Mouse (Mus musculus) macrophage (primary cell): ENCODE measurements around the gene Rxfp4. TPM values are rescaled to one million over a fixed set of nuclear protein-coding genes. Genes with fewer than 3 reads are reported as not detected.
A peak's percentile ranks its signal among the peaks of the same experiment; 100 is the strongest.

ENCODE experiments used
- H3K27ac ChIP-seq: fragments of 350-480 bp; formaldehyde crosslinking; 2 replicates; pipeline ENCODE4 v1.9.0; 2021
- H3K36me3 ChIP-seq: fragments of 350-480 bp; formaldehyde crosslinking; 2 replicates; pipeline ENCODE4 v1.9.0; 2021; ENCODE audit errors: inconsistent target
- H3K4me3 ChIP-seq: fragments of 350-480 bp; formaldehyde crosslinking; 2 replicates; pipeline ENCODE4 v1.9.0; 2021; ENCODE audit errors: inconsistent target
- H3K79me2 ChIP-seq: fragments of 350-480 bp; formaldehyde crosslinking; 2 replicates; pipeline ENCODE4 v1.9.0; 2021; ENCODE audit errors: inconsistent target
- WGBS: methylation state at CpG from one replicate; pipeline ENCODE4 v1.1.7; 2026; ENCODE audit warnings: inconsistent platforms; ENCODE audit not compliant: missing documents; 5-methylcytosine and 5-hydroxymethylcytosine counted together
- polyA plus RNA-seq: library from polyadenylated mRNA; stranded (reverse); fragments of 250-400 nt; gene quantifications from 3 replicates; pipeline ENCODE4 v1.2.4, GENCODE M21; 2018; ENCODE audit warnings: inconsistent platforms
- total RNA-seq, 78 experiments: library from RNA; depleted of rRNA; stranded (reverse); fragments of 250-400 nt; gene quantifications; 1 replicate in 9 of 78; 2 replicates in 24 of 78; 3 replicates in 43 of 78; 4 replicates in 2 of 78; pipeline ENCODE4 v1.2.4; 2018; ENCODE audit warnings: inconsistent platforms in 56 of 78

Rxfp4 gene
- total RNA-seq (2018; cell fraction: chromatin; rRNA removed) = not detected
- total RNA-seq (2018; cell fraction: cytosol; rRNA removed) = not detected
- total RNA-seq (2018; cell fraction: nucleus; rRNA removed) = not detected
- polyA plus RNA-seq = not detected in 3 replicates

DNA sequence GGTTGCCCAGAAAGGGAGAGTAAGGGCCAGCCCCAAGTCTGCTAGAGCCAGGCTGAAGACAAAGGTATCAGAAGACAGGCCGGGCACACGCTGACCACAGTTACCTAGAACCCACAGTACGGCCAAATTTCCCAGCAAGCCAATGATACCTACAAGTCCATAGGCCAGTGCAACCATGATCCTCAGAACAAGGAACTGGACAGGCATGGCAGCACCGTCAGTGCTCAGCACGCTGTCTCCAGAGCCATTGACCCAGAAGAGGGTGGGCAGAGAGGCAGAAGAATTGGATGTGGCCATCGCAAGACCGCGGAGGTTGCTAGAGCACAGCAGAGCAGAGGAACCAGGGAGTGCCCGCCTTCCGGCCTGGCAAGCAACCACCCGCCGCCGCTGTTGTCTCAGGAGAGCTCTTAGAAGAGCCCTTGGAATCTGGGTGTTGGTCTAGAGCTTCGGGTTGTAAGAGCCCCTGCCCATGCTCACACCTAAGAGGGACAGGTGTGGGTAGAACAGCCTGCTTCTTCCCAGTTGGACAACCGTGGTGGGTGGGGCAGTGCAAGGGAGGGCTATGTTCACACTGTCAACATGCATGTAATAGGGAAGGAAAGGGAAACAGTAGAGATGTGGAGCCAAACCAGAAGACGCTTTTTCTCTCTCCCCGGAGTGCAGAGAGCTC is at the start of gene Rxfp4:
Rxfp4 (minus strand) TSS at position 297 of the 670 bp plus-strand sequence.
- H3K36me3 ChIP-seq = no peaks in the 10 kb centered on the region
- H3K27ac ChIP-seq = no peak within 1 kb of the TSS
- H3K79me2 ChIP-seq = no peaks in the 10 kb centered on the region
- H3K4me3 ChIP-seq = no peak within 1 kb of the TSS
- 82% methylated on average over 17 of the region's 17 CpGs for WGBS

DNA sequence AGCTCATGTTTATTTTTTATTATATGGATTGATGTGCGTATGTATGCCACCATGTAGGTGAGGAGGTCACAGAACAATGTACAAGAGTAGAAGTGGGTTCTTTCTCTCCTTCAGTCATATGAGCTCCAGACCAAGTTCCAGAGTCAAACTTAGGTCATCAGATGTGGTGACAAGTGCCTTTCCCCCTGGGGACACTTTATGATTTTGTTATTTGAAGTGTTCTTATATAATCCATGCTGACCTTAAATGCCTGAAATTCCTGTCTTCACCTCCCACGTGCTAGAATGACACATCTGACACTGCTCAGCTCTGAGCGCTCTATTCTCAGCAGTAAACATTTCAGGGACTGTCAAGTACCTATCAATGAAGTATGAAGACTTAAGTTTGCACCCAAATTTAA is 48.3 kb upstream of the Rxfp4 start:
- no peak overlapping the region for H3K27ac ChIP-seq
- H3K79me2 ChIP-seq = peaks cover 80% of the 10 kb centered on the region
- 90% methylated on average over 3 of the region's 3 CpGs for WGBS
- H3K4me3 ChIP-seq = no peak overlapping the region
- H3K36me3 ChIP-seq = peaks cover 81% of the 10 kb centered on the region

DNA sequence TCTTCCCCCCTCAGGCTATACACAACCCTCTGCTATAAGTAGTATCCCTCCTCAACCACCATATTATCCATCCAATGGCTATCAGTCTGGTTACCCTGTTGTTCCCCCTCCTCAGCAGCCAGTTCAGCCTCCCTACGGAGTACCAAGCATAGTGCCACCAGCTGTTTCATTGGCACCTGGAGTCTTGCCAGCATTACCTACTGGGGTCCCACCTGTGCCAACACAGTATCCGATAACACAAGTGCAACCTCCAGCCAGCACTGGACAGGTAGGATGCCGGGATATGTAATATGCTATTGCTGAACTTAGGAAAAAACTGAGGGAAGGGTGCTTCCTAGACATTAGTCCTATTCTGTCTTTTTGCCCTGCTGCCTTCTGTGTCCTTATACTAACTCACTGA is 47.3 kb upstream of the Rxfp4 start:
- Histone ChIP-seq H3K4me3 (no peak overlapping the region), H3K27ac (no peak overlapping the region), H3K79me2 (peaks cover 70% of the 10 kb centered on the region), H3K36me3 (peaks cover 82% of the 10 kb centered on the region)
- 91% methylated on average over 3 of the region's 3 CpGs for WGBS

DNA sequence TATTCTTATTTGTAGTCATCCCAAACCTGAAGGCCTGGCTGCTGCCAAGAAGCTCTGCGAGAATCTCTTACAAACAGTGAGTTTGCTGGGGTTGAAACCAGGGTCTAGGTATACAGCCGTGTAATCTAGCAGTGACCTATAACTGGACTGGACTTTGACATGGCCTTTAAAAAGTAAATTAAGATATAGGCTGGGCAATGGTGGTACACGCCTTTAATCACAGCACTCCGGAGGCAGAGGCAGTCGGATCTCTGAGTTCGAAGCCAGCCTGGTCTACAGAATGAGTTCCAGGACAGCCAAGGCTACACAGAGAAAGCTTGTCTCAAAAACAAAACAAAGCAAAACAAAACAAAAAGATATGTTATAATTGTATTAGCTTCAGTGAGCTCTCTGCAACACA is 45.9 kb upstream of the Rxfp4 start:
- peaks cover 56% of the 10 kb centered on the region for H3K79me2 ChIP-seq
- H3K4me3 ChIP-seq = no peak overlapping the region
- WGBS = 93% methylated on average over 6 of the region's 6 CpGs
- H3K36me3 ChIP-seq = peaks cover 78% of the 10 kb centered on the region
- H3K27ac ChIP-seq = no peak overlapping the region

DNA sequence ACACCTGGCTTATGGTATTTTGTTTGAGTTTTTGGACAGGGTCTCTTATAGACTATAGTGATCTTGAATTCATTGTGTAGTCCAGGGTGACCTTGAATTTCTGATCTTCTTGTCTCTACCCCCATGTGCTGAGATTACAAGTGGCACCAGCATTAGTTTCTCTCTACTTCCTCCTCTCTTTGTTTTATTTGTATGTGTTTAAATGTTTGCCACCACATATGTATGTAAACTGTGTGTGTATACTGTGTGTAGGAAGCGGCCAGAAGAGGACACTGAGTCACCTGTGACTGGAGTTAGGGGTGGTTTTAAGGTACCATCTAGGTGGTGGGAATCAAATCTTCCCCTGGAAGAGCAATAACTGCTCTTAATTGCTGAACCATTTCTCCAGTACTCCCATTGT is 45.1 kb upstream of the Rxfp4 start:
- 100% methylated on average over 1 of the region's 1 CpGs for WGBS
- Histone ChIP-seq H3K4me3 (no peak overlapping the region), H3K36me3 (peaks cover 83% of the 10 kb centered on the region), H3K79me2 (peaks cover 48% of the 10 kb centered on the region), H3K27ac (no peak overlapping the region)

DNA sequence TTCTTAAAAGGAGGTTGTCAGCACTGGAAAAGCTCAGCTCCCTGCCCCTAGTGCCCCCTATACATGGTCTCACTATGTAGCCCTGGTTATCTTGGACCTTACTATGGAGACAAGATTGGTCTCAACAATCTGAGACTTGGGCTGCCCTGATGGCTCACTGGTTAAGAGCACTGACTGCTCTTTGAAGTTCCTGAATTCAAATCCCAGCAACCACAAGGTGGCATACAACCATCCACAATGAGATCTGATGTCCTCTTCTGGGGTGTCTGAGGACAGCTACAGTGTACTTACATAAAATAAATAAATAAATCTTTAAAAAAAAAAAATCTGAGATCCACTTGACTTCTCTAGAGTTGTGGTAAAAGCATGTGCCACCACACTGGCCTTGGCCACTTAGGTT is 42.6 kb upstream of the Rxfp4 start:
- peaks cover 37% of the 10 kb centered on the region for H3K79me2 ChIP-seq
- H3K4me3 ChIP-seq = no peak overlapping the region
- no peak overlapping the region for H3K27ac ChIP-seq
- H3K36me3 ChIP-seq = peaks cover 79% of the 10 kb centered on the region

DNA sequence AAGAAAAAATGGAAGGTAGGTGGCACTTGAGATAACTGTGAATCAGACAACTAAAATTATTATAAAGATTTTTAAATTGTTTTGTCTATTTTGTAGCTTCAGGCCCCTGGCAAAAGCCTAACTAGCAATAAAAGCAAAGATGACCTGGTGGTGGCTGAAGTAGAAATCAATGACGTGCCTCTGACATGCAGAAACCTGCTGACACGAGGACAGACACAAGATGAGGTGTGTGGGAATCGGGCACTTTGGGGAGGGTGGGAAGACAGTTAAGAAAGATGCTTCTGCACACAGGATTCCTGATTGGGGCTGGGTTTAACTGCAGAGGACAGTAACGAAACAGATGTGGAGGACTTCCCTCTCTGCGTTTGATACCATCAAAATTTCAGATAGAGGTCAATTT is 36.1 kb upstream of the Rxfp4 start:
- H3K36me3 ChIP-seq = peaks cover 39% of the 10 kb centered on the region

DNA sequence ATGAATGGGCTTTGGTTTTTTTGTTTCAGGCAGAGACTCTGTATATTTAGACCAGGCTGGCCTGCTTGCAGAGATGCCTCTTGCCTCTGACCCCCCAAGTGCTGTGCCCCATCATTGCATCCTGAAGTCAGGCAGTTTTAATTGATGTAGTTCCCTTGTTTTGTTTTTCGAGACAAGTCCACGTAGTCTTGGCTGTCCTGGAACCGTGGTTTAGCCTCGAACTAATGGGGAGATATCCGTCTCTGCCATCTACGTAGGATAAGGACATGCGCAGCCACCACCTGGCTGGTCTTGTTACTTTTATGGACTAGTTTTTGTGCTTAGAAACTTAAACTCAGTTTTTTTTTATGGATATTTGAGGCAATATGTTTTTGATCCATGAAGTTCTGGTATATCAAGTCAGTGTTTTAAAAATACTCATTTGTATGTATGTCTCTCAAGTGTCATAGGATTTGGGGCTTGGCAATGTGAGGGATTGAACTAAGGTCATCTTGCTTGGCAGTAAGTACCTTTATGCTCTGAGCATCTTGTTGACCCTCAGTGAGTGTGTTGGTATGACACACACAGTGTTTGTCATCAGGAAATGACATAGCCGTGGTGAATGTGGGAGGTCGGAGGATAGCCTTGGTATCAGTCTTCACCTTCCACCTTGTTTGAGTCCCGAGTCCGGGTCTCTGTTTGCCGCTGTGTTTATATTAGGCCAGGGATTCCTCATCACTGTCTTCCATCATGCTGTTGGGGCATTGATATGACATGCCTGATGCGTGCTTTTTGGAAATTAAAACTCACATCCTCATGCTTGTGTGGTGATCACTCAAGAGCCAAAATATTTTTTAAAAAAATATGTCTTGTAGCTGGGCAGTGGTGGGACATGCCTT is 34.0 kb upstream of the Rxfp4 start:
- Histone ChIP-seq H3K27ac (peak overlapping the region; percentile 83), H3K79me2 (peaks cover 60% of the 10 kb centered on the region), H3K36me3 (peaks cover 22% of the 10 kb centered on the region), H3K4me3 (peak overlapping the region; percentile 96)
- 45% methylated on average over 13 of the region's 13 CpGs for WGBS

More for the DNA sequence above, 36.1 kb upstream of the Rxfp4 start:
- 89% methylated on average over 5 of the region's 5 CpGs for WGBS
- no peak overlapping the region for H3K4me3 ChIP-seq
- peaks cover 60% of the 10 kb centered on the region for H3K79me2 ChIP-seq
- no peak overlapping the region for H3K27ac ChIP-seq

DNA sequence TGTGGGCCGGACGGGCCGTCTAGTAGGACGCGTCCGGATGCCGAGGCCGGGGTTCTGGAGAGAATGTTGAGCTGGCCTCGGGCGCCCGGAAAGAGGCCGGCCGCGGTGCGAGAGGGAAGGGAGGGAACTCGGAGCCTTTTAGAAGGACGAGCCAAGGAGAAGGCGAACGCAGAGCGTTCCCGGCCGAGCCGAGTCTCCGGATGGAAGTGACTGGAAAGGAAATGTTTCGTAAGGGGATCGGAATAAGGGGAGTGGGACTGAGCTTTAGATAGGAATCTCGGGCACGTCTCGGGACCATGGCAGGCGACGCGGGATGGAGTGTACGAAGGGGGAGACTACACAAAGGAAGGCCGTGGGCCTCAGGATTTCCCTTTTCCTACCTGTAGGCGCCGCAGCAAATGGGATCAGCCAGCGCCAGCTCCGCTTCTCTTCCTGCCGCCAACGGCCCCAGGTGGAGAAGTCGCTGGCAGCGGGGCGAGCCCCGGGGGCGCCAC is 33.1 kb upstream of the Rxfp4 start:
- Histone ChIP-seq H3K27ac (peak overlapping the region; percentile 83), H3K79me2 (peaks cover 51% of the 10 kb centered on the region), H3K36me3 (peaks cover 19% of the 10 kb centered on the region), H3K4me3 (peak overlapping the region; percentile 96)
- under 1% methylated on average over 35 of the region's 45 CpGs for WGBS

DNA sequence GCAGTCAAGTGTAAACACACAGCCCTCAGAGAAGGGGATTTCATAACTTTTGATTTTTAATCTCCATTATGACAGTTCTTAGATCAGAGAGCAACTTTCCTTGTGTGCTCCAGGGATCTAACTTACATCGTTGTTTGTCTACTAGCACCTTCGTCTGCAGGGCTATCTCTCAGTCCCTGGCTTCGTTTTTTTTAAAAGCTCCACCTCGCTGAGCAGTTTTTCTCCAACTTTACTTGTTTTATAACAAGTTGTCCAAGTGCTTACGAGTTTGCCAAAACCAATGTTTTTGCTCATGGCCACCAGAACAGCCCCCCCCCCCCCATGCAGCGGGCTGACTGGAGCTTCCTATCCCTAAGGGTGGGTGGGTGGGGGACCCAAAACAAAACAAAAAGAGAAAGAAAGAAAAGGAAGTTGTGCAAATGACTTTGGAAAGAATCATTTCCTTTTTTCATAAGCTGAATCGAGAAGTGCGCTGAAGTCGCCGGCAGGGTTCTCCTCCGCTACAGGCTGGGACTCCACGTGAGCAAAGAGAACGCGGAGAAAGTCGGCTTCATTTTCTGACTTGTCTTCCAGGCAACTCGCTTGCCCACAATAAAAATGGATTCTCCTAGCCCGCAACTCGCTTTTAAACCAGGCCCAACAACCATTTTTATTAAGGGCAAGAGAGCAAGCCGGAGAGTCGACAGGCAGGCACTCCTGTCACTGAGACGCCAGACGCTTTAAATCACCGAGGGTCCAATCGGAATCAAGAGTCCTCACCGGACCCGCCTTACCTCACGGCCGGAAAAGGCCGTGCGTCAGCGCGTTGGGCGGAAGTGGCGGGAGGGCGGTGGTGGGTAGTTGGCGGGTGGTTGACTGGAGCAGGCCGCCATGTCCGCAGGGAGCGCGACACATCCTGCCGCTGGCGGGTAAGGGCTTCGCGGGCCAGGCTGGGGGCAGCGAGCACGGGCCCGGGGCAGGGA is 32.3 kb upstream of the Rxfp4 start, which contains the start of gene Khdc4:
Khdc4 (plus strand) TSS at position 824 of the 962 bp plus-strand sequence.
- H3K79me2 ChIP-seq = peaks cover 44% of the 10 kb centered on the region
- 0% methylated on average over 46 of the region's 47 CpGs for WGBS
- peaks cover 11% of the 10 kb centered on the region for H3K36me3 ChIP-seq
- peak within 1 kb of the TSS; percentile 96 for H3K4me3 ChIP-seq
- peak within 1 kb of the TSS; percentile 83 for H3K27ac ChIP-seq

DNA sequence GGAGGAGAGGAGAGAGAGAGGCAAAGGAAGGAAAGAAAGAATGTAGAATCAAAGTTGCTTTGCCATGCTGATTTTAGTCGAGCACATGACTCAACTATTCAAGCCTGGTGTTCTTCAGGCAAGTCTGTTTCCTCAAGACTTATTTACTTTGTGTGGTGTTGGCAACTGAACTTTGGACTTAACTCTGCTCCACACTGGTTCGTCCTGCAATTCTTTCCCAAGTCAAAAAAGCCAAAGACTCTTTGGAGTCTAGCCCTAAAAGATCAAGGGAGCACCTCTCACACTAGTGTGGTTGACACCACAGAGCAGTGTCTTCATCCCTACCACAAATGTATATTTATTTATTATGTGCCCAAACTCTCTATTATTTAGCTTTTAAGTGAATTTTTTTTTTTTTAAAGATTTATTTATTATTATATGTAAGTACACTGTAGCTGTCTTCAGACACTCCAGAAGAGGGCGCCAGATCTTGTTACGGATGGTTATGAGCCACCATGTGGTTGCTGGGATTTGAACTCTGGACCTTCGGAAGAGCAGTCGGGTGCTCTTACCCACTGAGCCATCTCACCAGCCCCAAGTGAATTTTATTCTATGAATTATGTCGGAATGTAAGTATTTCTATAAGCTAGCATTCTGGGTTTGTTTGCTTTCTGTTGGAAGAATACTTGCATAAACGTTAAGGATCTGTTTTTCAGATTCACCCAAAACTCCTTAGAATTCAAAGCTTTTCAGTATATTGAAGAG is 31.5 kb upstream of the Rxfp4 start:
- Histone ChIP-seq H3K27ac (peak overlapping the region; percentile 74), H3K79me2 (peaks cover 35% of the 10 kb centered on the region), H3K4me3 (peak overlapping the region; percentile 46), H3K36me3 (peaks cover 3% of the 10 kb centered on the region; the same call in 1 of the 2 replicates)
- 55% methylated on average over 6 of the region's 8 CpGs for WGBS

DNA sequence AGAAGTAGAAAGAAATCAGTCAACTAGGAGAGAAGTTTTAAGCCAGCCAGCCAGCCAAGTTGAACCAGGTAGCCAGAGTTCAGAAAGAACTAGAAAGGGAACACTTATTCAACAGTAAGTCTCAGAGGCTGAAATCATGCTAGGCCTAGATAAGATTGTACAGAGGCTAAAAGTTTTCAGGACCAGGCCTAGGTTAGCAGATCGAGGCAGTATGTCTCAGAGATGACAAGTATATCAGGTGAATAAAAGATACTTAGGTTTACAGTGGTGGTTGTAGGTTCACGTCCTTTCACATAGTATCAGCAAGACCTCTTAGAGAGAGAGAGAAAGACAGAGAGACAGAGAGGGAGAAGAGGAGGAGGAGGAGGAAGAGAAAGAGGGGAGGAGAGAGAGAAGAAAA is 30.9 kb upstream of the Rxfp4 start:
- Histone ChIP-seq H3K27ac (no peak overlapping the region), H3K79me2 (peaks cover 29% of the 10 kb centered on the region), H3K36me3 (no peaks in the 10 kb centered on the region), H3K4me3 (no peak overlapping the region)
- WGBS = 100% methylated on average over 2 of the region's 2 CpGs

DNA sequence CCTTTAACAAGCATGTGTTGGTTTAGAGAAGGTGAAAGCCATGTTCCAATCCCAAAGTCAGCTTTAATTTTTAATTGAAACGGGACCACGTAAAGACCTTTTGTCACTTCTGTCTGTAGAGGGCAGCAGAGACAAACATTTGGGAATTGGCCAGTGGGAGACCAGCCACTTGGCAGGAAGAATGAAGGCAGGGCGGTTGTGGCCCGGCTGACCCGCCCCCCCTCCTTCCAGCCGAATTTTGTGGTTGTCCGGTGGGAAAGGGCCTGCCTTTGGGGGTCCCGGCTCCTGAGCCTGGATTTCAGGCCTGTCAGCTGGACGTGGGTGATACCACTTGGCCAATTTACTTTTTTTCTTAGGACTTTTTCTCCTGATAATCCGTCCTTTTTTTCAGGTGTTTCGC is 24.5 kb upstream of the Rxfp4 start:
- Histone ChIP-seq H3K27ac (no peak overlapping the region), H3K36me3 (no peaks in the 10 kb centered on the region), H3K79me2 (no peaks in the 10 kb centered on the region), H3K4me3 (peak overlapping the region; percentile 24; the same call in 1 of the 2 replicates)
- 9% methylated on average over 11 of the region's 11 CpGs for WGBS
